Mouse (Mus musculus): Measurements from ENCODE around the gene Ikzf3. TPM values are rescaled to one million over a fixed set of nuclear protein-coding genes. Genes with fewer than 3 reads are reported as not detected.

The Ikzf3 gene
- total RNA-seq, 2 experiments from 2014 or later = not detected

- no peak for ATAC-seq (replicated peaks; ENCODE audit: poor library complexity, severe bottlenecking)
These were observed 90.3 kb downstream of the Ikzf3 start for GRCm38 (mm10) chr11:98455484-98455883.

DNA sequence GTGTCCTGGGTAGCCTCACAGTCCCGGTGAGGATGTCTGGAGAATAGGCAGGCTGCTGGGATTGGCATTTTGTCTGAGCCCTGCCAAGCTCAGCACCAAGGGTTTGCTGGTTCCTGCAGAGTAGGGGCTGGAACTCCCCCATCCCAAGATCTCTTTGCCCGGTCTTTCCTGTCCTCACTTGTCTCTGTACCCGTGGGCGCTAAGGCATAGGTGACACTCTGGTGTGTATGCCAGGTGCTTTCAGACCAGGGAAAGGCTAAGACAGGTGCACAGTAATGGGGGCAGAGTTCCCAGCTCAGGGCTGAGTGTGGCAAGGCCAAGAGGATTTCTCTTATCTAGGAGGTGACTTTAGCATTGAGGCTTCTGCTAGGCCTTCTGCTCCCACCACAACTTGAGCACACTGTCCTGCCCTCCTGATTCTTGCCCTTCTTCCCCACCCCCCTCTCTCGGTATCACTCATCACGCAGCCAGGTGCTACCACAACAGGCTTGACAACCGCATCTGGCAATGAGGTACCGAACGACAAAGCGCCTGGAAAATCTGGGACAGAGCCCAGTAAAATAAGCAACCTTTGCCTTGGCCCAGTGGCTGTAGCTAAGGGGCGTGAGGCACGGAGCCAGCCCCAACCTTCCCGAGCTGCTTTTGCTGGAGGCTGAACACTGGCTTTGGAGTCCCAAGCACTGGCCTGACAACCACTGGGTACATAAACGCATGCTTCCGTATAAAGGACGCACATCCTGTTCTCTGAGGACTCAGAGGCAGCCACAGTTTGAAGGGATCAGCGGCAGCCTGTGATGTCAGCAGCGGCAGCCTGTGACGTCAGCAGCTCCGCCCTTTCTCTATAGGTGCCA lies 95.7 kb downstream of the Ikzf3 start:
- no peak for ATAC-seq (replicated peaks; ENCODE audit: poor library complexity, severe bottlenecking)

- ATAC-seq (replicated peaks; ENCODE audit: poor library complexity, severe bottlenecking) = no peak
These were observed 96.4 kb downstream of the Ikzf3 start for GRCm38 (mm10) chr11:98449419-98449818.

DNA sequence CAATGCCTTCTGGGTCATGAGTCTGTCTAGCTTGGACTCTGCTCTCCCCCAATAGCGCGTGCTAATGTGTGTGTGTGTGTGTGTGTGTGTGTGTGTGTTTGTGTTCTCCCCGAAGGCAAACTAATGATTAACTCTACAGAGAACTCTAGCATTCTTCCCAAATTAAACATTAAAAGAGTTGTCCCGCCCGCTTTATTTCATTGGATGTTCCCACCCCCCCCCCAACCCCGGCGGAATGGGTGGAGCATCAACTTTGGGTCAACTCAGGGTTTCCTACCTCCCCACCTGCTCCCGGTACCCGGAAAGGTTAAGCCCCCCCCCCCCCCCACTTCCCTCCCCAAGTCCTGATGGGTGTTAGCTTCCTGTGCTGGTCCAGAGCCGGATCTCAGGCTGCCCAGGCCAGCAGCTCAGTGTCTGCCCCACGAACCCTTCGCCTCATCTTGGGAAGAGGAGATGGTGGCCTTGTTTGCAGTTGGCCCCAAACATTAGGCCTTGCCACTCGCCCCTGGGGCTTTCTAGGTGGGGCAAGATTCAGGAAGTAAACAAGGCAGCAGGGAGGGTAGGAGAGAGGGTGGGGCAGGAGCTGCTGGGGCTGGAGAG lies 97.5 kb downstream of the Ikzf3 start:
- no peak for ATAC-seq (replicated peaks; ENCODE audit: poor library complexity, severe bottlenecking)

- ATAC-seq (replicated peaks; ENCODE audit: poor library complexity, severe bottlenecking) = no peak
These were observed 98.4 kb downstream of the Ikzf3 start for GRCm38 (mm10) chr11:98447475-98447834.

GRCm38 (mm10) chr11:98446562-98447474 lies 99.0 kb downstream of the Ikzf3 start:
- no peak for ATAC-seq (replicated peaks; ENCODE audit: poor library complexity, severe bottlenecking)

DNA sequence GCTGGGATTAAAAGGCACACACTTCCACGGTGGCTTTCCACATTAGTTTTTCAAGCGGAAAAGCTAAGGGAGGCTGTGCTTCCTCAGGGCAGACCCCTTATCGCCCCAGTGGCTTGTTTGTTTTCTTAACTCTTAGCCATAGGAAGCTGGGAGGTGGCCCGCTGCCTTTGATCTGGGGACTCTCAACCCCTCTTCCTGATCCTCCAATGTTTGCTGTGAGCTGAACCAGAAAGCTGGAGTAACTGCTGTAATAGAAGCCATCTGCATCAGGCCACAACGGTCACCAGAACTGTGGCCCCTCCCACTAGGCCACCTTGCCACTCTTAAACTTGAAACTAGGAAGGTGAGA lies 99.6 kb downstream of the Ikzf3 start, which contains the start of gene Grb7:
TSS of gene Grb7 (plus strand) at position 182 of the 349 bp plus-strand sequence.
- no peak for ATAC-seq (replicated peaks; ENCODE audit: poor library complexity, severe bottlenecking)

GRCm38 (mm10) chr11:98445679-98446078 lies 100.2 kb downstream of the Ikzf3 start:
- ATAC-seq (replicated peaks; ENCODE audit: poor library complexity, severe bottlenecking) = no peak

DNA sequence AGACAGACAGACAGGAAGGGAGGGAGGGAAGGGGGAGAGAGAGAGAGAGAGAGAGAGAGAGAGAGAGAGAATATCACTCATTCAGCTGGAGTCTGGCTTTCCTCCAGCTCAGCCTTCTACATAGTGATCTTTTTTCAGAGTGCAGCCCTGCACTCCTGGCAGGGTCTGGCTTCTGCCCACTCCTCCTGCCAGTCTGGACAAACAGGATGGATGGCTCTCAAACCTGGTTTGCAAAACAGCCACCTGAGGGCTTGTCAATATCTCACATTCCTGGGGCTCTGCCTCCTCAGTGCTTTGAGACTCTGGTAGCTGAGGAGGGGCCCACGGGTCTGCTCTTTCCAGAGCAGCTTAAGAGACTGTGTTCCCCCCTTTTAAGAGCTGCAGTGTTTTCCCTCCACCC lies 100.6 kb downstream of the Ikzf3 start:
- no peak for ATAC-seq (replicated peaks; ENCODE audit: poor library complexity, severe bottlenecking)

- ATAC-seq (replicated peaks; ENCODE audit: poor library complexity, severe bottlenecking) = no peak
These were observed 102.1 kb downstream of the Ikzf3 start for GRCm38 (mm10) chr11:98443688-98444087.

GRCm38 (mm10) chr11:98438331-98439158 lies 107.3 kb downstream of the Ikzf3 start, which contains the start of gene Mien1:
TSS of gene Mien1 (minus strand) at chr11:98438991.
- ATAC-seq (replicated peaks; ENCODE audit: poor library complexity, severe bottlenecking) = peak; percentile 96

DNA sequence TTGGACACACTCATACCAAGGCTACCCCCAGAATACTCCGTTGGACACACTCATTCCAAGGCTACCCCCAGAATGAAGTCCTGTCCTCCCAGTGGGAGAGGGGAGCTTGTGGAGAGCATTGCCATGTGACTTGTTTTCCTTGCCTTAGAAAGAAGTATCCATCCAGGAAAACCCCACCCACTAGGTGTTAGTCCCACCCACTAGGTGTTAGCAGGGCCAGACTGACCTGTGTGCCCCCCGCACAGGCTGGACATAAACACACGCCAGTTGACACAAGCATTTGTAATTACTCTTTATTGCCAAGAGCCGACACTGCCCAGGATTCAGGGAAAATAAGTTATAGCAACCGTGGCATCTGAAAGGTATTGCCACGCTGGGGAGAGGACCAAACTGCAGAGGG lies 108.4 kb downstream of the Ikzf3 start:
- ATAC-seq (replicated peaks; ENCODE audit: poor library complexity, severe bottlenecking) = no peak

GRCm38 (mm10) chr11:98435723-98436122 lies 110.1 kb downstream of the Ikzf3 start:
- no peak for ATAC-seq (replicated peaks; ENCODE audit: poor library complexity, severe bottlenecking)

DNA sequence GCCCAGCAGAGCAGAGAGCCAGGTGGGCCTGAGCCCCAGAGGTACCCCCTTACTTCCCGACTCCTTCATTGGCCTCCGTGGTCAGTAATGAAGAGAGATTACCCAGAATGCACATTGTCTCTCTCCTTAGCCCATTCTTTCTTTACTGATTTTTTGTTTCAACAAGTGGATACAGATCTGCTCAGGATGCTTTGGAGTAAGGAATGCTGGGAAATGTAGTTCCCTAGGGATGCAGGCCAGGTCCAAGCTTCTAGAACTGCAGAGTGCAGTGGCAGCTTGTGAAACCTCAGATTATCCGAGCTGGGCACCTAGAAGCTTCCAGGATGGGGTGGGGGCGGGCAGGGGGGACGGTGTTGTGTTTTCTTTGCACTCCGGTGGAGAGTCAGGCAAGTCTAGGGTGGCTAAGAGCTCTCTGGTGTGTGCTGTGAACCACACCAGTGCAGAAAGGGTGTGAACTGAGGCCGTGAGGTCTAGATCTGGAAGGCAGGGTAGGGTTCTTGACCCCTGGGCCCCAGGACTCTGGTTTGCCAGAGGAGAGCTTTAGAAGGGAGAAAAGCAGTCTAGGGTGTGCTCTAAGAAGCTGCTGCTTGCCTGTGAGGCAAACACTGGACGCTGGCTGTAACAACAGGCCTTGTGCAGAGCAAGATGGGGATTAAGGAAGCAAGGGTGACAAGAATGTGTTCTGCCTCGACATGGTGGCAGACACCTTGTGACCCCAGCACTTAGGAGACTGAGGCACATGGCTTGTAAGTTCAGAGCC lies 113.9 kb downstream of the Ikzf3 start:
- ATAC-seq (replicated peaks; ENCODE audit: poor library complexity, severe bottlenecking) = no peak

GRCm38 (mm10) chr11:98428436-98428835 lies 117.4 kb downstream of the Ikzf3 start:
- ATAC-seq (replicated peaks; ENCODE audit: poor library complexity, severe bottlenecking) = no peak

GRCm38 (mm10) chr11:98426592-98426991 lies 119.2 kb downstream of the Ikzf3 start:
- ATAC-seq (replicated peaks; ENCODE audit: poor library complexity, severe bottlenecking) = no peak

DNA sequence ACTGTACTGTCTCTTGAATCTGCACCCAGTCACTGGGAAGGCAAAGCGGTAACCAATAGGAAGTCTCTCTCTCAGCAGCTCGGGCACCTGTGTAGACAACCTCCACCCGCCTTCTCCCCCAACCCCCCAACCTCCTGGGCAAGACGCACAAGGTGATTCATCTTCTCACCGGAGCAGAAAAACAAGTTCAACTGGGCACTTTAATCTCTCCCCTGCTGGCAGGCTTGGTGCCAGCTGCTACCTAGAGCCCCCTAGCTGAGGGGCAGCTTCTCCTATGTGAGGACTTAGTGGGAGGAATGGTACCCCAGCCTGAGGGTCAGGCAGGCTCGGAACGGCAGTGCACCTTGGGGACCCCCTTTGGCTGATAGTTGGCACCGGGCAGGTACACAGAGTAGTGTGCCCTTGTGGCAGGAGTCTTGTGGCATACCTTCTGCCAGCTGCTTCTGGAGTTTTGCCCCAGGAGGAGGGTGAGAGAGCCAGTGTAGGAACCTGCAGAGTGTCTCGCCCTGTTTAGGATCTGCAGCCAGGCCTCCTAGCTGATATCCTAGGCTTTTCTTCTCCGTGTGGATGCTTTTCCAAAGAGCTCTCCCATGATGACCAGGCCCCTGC lies 126.8 kb downstream of the Ikzf3 start:
- ATAC-seq (replicated peaks; ENCODE audit: poor library complexity, severe bottlenecking) = no peak

DNA sequence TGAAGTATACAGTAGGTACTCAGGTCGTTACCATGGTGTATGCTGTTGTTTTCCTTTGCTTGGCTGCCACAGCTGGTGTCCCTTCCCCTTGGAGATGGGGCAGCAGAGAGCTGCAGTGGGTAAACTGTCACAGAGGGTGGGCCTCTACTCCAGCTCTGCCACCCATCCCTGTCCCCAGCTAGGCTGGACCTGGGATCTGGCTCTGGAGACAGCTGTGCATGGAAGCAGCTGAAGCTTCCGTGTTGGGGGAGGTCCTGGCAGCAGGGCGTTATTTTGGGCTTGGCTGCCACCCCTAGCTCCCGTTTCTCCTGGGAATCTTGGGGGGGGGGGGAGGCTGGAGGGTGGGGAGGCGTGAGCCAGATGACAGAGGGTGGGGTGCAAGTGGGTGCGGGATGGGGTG lies 127.6 kb downstream of the Ikzf3 start:
- no peak for ATAC-seq (replicated peaks; ENCODE audit: poor library complexity, severe bottlenecking)

- no peak for ATAC-seq (replicated peaks; ENCODE audit: poor library complexity, severe bottlenecking)
These were observed 128.8 kb downstream of the Ikzf3 start for GRCm38 (mm10) chr11:98417074-98417473.

All from granulocyte monocyte progenitor cell, adult 5-6 weeks (primary cell).